In the genomic region with DNA sequence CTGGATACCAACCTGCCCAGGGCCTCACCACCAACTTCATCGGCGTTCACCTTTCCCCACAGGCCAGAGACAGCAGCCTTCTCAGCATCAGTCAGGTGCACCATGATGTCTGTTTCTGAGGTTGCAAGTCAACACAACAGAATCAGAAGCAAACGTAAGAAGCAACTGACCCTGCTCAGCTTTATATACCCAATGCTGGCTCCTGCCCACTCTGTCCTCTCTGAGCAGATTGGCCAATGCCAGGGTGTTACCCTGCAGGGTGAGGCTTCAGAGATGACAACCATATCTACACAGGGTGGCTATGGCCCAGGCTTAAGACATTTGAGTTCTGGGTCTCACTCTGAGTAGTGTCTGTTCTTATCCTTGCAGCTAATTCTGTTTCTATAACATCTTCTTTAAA, we compare ENCODE assay signal across 8 mouse cellular contexts. TPM values are rescaled to one million over a fixed set of nuclear protein-coding genes. Genes with fewer than 3 reads are reported as not detected.
DNase-seq lines count a peak whose midpoint lies in the region; ATAC-seq and TF ChIP-seq lines count a peak whose summit lies in the region.

A gene (minus strand): TSS at position 231 of the 400 bp plus-strand sequence.

- no peak within 1 kb of the TSS for H3K4me2 ChIP-seq in forebrain, embryonic 13.5 days
- no peak within 1 kb of the TSS for H3K4me2 ChIP-seq in hindbrain, embryonic 11.5 days (replicated peaks; ENCODE audit: low read depth, low read length)
- peak within 1 kb of the TSS; percentile 83 for H3K4me2 ChIP-seq in liver, embryonic 14.5 days (ENCODE audit: low read depth)
- no peak within 1 kb of the TSS for H3K4me2 ChIP-seq in stomach, embryonic 16.5 days (ENCODE audit: low read depth, low read length)

- DNase-seq in spleen, adult 12 weeks (ENCODE audit: low spot score): peak; percentile 13
- DNase-seq in spleen, adult 18-20 months: no peak
- no peak for DNase-seq in hindbrain, embryonic 11.5 days (ENCODE audit: low spot score)
- peak; percentile 69 to 89 (median 88) for DNase-seq in liver, embryonic 14.5 days (ENCODE audit: low read depth in 3 of 3, low spot score in 3 of 3)
- no peak for DNase-seq in cerebellum, postnatal 25 days

- H3K9ac ChIP-seq in forebrain, embryonic 13.5 days: no peak within 1 kb of the TSS
- no peak within 1 kb of the TSS for H3K9ac ChIP-seq in hindbrain, embryonic 11.5 days (ENCODE audit: low read depth, low read length)
- peak within 1 kb of the TSS; percentile 84 for H3K9ac ChIP-seq in liver, embryonic 14.5 days (replicated peaks)
- no peak within 1 kb of the TSS for H3K9ac ChIP-seq in stomach, embryonic 16.5 days (ENCODE audit: low read length)

- WGBS in forebrain, embryonic 13.5 days: 91% methylated on average over 3 of the region's 3 CpGs
- WGBS in hindbrain, embryonic 11.5 days: 87% methylated on average over 3 of the region's 3 CpGs
- 36% methylated on average over 3 of the region's 3 CpGs for WGBS in liver, embryonic 14.5 days (ENCODE audit: insufficient replicate concordance)
- 85% methylated on average over 3 of the region's 3 CpGs for WGBS in stomach, embryonic 16.5 days

- H3K4me1 ChIP-seq in forebrain, embryonic 13.5 days: no peaks in the 10 kb centered on the region
- no peaks in the 10 kb centered on the region for H3K4me1 ChIP-seq in hindbrain, embryonic 11.5 days (replicated peaks; ENCODE audit: control insufficient read depth, insufficient read depth, low read length)
- H3K4me1 ChIP-seq in liver, embryonic 14.5 days (replicated peaks; ENCODE audit: control insufficient read depth in 2 of 2, insufficient read depth in 2 of 2, low read length in 1 of 2): peaks cover 8 to 21% of the 10 kb centered on the region in 2 experiments
- no peaks in the 10 kb centered on the region for H3K4me1 ChIP-seq in stomach, embryonic 16.5 days (ENCODE audit: control insufficient read depth, insufficient read depth, low read length)

- no peaks in the 10 kb centered on the region for H3K36me3 ChIP-seq in forebrain, embryonic 13.5 days (ENCODE audit: poor library complexity, severe bottlenecking)
- H3K36me3 ChIP-seq in hindbrain, embryonic 11.5 days (ENCODE audit: control insufficient read depth, insufficient read depth, low read length): no peaks in the 10 kb centered on the region
- H3K36me3 ChIP-seq in liver, embryonic 14.5 days (replicated peaks; ENCODE audit: control insufficient read depth, insufficient read depth, low read depth): no peaks in the 10 kb centered on the region; the same call in 1 of the 2 replicates
- no peaks in the 10 kb centered on the region for H3K36me3 ChIP-seq in stomach, embryonic 16.5 days (ENCODE audit: control insufficient read depth, insufficient read depth, low read length)

- no peaks in the 10 kb centered on the region for H3K27me3 ChIP-seq in forebrain, embryonic 13.5 days
- H3K27me3 ChIP-seq in hindbrain, embryonic 11.5 days (ENCODE audit: control insufficient read depth, insufficient read depth, low read length): no peaks in the 10 kb centered on the region
- no peaks in the 10 kb centered on the region for H3K27me3 ChIP-seq in liver, embryonic 14.5 days (ENCODE audit: control insufficient read depth, insufficient read depth, low read length)
- H3K27me3 ChIP-seq in stomach, embryonic 16.5 days (ENCODE audit: control insufficient read depth, insufficient read depth, low read length): no peaks in the 10 kb centered on the region

- no peak within 1 kb of the TSS for H3K27ac ChIP-seq in forebrain, embryonic 13.5 days
- no peak within 1 kb of the TSS for H3K27ac ChIP-seq in hindbrain, embryonic 11.5 days (ENCODE audit: low read depth, low read length)
- peak within 1 kb of the TSS; percentile 93 for H3K27ac ChIP-seq in liver, embryonic 14.5 days
- H3K27ac ChIP-seq in stomach, embryonic 16.5 days (ENCODE audit: low read length): no peak within 1 kb of the TSS

- TF ChIP-seq EP300 in liver, embryonic 14.5 days (IDR thresholded peaks at IDR 0.05; ENCODE audit: low read depth): peak; percentile 73

- no peak for TF ChIP-seq CTCF in liver, embryonic 14.5 days (IDR thresholded peaks at IDR 0.05; ENCODE audit: low read depth)

- H3K9me3 ChIP-seq in forebrain, embryonic 13.5 days (replicated peaks): no peaks in the 10 kb centered on the region
- H3K9me3 ChIP-seq in hindbrain, embryonic 11.5 days (ENCODE audit: control insufficient read depth, low read length): no peaks in the 10 kb centered on the region
- H3K9me3 ChIP-seq in liver, embryonic 14.5 days (ENCODE audit: control insufficient read depth, low read length): no peaks in the 10 kb centered on the region
- H3K9me3 ChIP-seq in stomach, embryonic 16.5 days (replicated peaks; ENCODE audit: control insufficient read depth, low read length): no peaks in the 10 kb centered on the region

- ATAC-seq in forebrain, embryonic 13.5 days: no peak
- ATAC-seq in hindbrain, embryonic 11.5 days (ENCODE audit: low FRiP score): no peak
- peak; percentile 79 for ATAC-seq in liver, embryonic 14.5 days (ENCODE audit: insufficient read depth)
- ATAC-seq in stomach, embryonic 16.5 days (ENCODE audit: insufficient read depth, low FRiP score): peak; percentile 82
- no peak for ATAC-seq in CD4-positive, CD25-positive, alpha-beta regulatory T cell, adult 4 months

- H3K4me3 ChIP-seq in forebrain, embryonic 13.5 days: no peak within 1 kb of the TSS
- no peak within 1 kb of the TSS for H3K4me3 ChIP-seq in hindbrain, embryonic 11.5 days (ENCODE audit: low read depth, low read length)
- H3K4me3 ChIP-seq in liver, embryonic 14.5 days (ENCODE audit: insufficient read depth in 1 of 2, low read depth in 2 of 2, low read length in 2 of 2): peak within 1 kb of the TSS; percentile 52 to 83
- H3K4me3 ChIP-seq in stomach, embryonic 16.5 days (replicated peaks; ENCODE audit: low read length): no peak within 1 kb of the TSS

RNA-seq across cellular contexts. Expression of the gene that starts here (rescaled TPM):
- 960 and 1,191 TPM in 2 replicates for polyA plus RNA-seq in forebrain, embryonic 13.5 days (2015; fragmentation: Nextera tagmentation; extraction: Ambion mirVana)
- polyA plus RNA-seq in hindbrain, embryonic 11.5 days (2014; fragmentation: Nextera tagmentation; extraction: Ambion mirVana): 658 and 732 TPM in 2 replicates
- polyA plus RNA-seq in liver, embryonic 14.5 days (2012; rRNA removed): 57,913 and 74,220 TPM in 2 replicates
- polyA plus RNA-seq in liver, embryonic 14.5 days (2014; fragmentation: Nextera tagmentation; extraction: Ambion mirVana): 62,702 and 66,320 TPM in 2 replicates
- 3,025 and 3,577 TPM in 2 replicates for polyA plus RNA-seq in stomach, embryonic 16.5 days (2015; fragmentation: Nextera tagmentation; extraction: Ambion mirVana)
- 1 to 10 TPM in 1 of 2 experiments, not detected in 1; 2.4 TPM for polyA plus RNA-seq in CD4-positive, CD25-positive, alpha-beta regulatory T cell, adult 4 months (2017; shearing (Covaris generic))

Comparison
In these comparisons a context has a peak if more than half of its experiments do, and no peak if none do; other contexts are left out.
1. RNA of the gene that starts here (polyA plus RNA-seq): 57,913 to 74,220 TPM in liver, embryonic 14.5 days, 3,025 to 3,577 TPM in stomach, embryonic 16.5 days, 960 to 1,191 TPM in forebrain, embryonic 13.5 days and 658 to 732 TPM in hindbrain, embryonic 11.5 days; 2.4 TPM in CD4-positive, CD25-positive, alpha-beta regulatory T cell, adult 4 months; every median in the first group is over 100 times any median in the second.
2. RNA of the gene that starts here (polyA plus RNA-seq): 57,913 to 74,220 TPM in liver, embryonic 14.5 days; 3,025 to 3,577 TPM in stomach, embryonic 16.5 days, 960 to 1,191 TPM in forebrain, embryonic 13.5 days and 658 to 732 TPM in hindbrain, embryonic 11.5 days; every median in the first group is over 10 times any median in the second.
3. DNase-seq: peak in spleen, adult 12 weeks (single experiment) and liver, embryonic 14.5 days (3 of 3); none in spleen, adult 18-20 months (0 of 2), hindbrain, embryonic 11.5 days (single experiment) and cerebellum, postnatal 25 days (0 of 2).
4. ATAC-seq: peak in liver, embryonic 14.5 days (single experiment) and stomach, embryonic 16.5 days (single experiment); none in forebrain, embryonic 13.5 days (single experiment), hindbrain, embryonic 11.5 days (single experiment) and CD4-positive, CD25-positive, alpha-beta regulatory T cell, adult 4 months (single experiment).
5. H3K4me3 ChIP-seq: peak in liver, embryonic 14.5 days (2 of 2); none in forebrain, embryonic 13.5 days (single experiment), hindbrain, embryonic 11.5 days (single experiment) and stomach, embryonic 16.5 days (single experiment).